Mouse (Mus musculus) testis, adult 2 months (tissue): ENCODE results near the gene Gm9040.

Source experiments
- CTCF ChIP-seq: fragments of 200-500 bp; IDR thresholded peaks from 2 replicates; pipeline ENCODE4 v1.5.1; 2012; ENCODE audit warnings: low read depth, mild to moderate bottlenecking, inconsistent platforms, low read length, moderate library complexity; ENCODE audit not compliant: control insufficient read depth, insufficient read depth, insufficient replicate concordance
- POLR2A ChIP-seq: fragments of 200-500 bp; IDR thresholded peaks from 2 replicates; pipeline ENCODE4 v1.6.1; 2012; ENCODE audit warnings: low read depth, mild to moderate bottlenecking, inconsistent platforms, low read length, moderate library complexity; ENCODE audit not compliant: control insufficient read depth

- TF ChIP-seq POLR2A, result no peak
- no peak for TF ChIP-seq CTCF
These were observed 7.7 kb downstream of the Gm9040 start for GRCm38 (mm10) chr10:118319024-118319423.
